Mouse (Mus musculus) kidney, adult 18-20 months (tissue): ENCODE measurements around the gene Fmo5.

ENCODE experiments used
- DNase-seq: peaks from one replicate; pipeline ENCODE4 v3.0.0; 2021

The Fmo5 gene

DNA sequence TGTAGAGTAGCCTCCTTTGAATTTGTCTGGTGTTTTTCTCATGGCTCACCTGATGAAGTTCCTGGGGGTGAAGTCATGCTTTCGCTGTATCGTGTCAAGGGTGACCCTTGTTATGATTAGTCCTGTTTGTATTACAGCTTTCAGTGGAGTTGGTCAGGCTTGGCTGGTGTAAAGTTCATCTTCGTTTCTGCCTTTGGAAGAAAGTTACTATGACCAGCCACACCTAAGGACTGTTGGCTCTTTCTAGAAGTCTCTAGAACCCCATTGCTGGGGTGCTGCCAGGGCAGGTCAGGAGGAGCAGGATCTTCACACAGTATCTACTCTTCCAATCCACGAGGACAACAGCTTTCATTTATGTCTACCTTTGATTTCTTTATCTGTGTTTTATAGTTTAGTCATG is 4.9 kb downstream of the Fmo5 start:
- DNase-seq: no peak

DNA sequence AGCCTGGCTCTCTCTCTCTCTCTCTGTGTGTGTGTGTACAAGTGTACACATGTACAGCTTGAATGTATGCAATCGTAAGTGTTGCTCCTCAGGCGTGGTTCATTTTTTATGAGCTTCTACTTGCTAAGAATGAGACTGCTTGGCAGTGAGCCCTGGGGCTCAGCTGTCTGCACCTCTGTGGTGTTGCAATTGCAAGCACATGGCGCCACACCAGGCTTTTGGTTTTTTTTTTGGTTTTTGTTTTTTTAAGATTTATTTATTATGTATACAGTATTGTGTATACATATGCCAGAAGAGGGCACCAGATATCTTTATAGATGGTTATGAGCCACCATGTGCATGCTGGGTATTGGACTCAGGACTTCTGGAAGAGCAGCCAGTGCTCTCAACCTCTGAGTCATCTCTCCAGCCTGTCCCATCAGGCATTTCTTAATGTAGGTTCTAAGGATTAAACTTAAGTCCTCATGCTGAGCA is 5.7 kb downstream of the Fmo5 start:
- DNase-seq: no peak

DNA sequence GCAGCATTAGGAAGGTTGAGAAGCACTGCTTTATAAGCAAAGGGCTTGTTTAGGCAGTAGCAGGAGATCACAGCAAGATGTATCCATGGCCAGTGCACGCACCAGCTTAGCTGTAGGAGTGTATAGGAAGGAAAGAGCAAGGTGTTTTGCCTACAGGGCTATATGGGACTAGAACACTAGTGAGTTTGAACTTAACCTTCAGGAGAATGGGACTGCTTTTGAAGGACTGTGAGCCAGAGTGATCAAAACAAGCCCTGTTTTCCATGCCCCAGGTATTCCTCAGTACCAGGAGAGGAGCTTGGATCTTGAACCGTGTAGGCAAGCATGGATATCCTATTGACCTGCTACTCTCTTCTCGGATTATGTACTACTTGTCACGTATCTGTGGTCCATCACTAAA is 12.8 kb downstream of the Fmo5 start:
- DNase-seq: no peak

DNA sequence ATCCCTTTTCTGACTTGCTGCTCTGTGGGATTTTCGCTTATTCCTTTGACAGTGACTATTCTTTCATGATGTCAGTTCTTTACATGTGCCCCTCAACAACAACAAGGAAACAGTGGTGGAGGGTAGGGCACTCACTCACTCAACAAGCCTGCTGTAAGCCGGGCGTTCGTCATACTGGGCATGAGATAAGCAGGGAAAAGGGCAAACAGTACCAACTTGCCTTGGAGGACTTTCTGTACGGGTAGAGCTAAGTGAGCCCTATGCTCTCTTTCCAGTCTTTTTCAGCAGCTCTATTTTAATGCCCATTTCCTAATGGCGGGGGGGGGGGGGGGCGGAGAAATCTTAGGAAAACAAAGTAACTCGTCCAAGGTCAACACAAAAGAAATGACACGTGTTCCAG is 13.4 kb downstream of the Fmo5 start:
- no peak for DNase-seq

DNA sequence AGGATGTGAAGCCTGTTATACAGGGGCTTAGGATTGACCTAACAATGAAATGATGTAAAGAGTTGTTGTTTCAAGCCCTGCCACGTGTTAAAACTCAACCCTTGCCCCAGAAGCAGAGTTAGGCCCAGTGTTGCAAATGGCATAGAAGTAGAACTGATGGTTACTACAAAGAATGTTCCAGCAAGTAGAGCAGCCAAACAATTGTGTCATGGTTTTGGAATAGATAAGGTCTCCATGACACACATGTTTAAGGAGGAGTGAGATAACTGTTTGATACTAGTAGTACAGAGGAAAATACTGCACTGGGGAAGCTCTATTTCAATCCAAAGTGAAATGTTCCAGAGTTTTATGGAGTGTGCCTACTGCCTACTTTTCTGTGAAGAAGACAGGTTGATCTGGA is 19.9 kb downstream of the Fmo5 start:
- no peak for DNase-seq

DNA sequence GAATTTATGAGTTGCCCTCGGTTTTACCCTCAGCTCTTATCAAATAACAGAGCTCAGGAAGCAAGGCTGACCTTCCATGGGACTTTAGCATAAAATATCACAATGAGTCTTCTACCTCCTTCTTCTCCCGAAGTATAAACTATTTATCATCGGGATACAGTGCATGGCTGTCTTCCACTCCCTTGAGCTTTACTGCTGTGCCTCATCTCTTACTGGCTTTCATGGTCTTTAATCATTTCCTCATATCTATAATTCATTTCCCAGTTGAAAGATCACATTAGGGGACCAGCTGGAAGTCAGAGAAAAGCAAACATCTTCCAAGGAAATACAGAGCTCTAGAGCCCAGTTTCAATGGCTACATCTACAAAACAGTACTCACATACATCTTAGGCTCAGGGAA is 20.4 kb downstream of the Fmo5 start:
- DNase-seq: no peak

DNA sequence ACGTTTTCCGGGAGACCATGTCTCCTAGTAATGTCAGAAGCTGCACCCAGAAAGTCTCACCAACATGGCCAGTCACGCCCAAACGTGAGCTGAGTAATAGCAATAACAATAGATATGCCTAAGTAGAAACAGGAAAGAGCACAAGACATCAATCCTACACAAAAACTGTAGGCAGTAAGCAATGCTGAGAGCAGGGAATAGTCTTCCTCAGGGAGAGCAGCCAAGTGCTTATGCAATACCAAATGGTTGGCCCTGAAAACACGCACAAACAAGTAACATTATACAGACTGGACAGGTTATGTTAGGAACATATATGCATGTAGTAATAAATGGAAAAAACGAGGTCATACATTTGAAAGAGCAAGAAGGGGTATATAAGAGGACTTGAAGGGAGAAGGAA is 20.9 kb downstream of the Fmo5 start:
- DNase-seq: no peak

DNA sequence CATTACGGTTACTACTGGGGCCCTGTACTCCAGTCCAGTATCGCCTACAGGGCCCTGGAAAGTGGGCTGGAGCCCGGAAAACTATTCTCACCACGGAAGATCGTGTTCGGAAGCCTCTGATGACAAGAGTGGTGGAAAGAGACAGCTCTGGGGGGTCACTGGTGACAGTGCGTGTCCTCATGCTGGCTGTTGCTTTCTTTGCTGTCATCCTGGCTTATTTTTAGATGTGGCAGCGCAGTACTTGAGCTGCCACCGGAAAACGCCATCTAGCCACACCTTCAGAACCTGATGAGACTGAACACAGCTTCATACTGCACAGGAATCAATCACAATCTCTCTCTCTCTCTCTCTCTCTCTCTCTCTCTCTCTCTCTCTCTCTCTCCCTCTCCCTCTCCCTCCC is 23.0 kb downstream of the Fmo5 start:
- DNase-seq: no peak

DNA sequence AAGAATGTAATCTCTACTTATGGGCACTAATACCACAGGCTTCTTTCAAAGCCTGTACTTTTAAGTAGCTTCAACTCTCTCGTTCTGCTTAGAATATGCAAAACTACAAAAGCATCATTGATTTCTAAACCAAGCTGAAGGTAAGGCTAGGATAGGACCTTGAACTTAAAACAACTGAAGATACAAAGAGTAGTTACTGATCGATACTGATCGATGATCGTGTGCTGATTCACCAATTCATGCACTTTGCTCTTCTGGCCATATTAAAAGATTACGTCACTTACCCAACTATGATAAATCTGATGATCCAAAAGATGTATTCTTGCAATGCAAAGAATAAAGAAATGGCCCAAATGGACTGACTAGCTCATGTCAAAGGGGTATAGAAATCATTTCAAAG is 25.2 kb downstream of the Fmo5 start:
- DNase-seq: no peak

DNA sequence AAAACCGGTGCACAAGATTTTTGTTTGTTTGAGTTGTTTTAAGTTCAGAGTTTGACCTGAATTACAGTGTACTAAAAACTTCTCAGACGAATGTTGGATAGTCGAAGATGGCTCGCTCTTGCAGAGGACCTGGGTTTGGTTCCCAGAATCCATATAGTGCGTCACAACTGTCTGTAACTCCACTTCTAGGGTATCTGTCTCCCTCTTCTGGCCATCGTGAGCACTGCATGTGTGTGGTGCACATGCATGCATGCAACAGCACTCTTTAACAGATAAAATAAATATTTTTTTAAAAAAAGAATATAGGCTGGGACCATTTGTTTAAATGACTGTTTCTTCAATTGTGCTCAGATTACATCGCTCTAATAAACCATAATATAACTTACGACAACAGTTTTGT is 26.3 kb downstream of the Fmo5 start:
- DNase-seq: peak; percentile 47

DNA sequence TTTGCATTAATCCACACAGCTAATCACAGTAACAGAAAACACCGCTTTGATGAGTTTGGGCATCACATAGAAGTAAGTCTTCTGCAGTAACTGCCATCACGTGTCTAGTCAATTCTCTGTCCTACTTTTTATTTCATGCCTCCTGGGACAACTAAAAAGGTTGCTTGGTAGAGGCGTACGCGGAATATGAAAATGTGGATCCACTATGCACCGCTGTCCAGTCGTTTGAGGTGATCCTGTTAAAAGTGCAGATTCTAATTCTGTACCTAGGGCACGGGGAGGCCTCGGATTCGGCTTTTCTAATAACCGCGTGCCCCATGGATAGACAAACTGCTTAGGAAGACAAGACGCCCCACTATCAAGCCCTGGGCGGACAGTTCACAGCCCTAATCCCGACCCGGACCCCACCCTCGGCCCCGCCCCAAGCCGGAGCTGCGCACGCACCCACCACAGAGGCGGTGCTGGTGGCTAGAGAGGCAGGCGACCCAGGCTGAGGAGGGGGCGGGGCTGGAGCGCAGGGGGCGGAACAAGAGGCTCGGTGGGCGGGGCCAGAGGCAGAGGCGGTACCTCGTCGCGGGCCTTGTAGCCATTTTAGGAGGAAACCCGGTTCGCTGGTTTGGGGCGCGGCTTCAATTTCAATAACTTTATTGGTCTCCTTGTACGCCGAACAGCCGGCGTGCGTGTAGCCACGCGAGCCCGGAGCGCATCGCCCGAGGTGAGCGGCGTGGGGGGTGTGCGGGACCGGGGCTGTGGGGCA is 29.2 kb downstream of the Fmo5 start, which contains the start of gene Prkab2:
Prkab2 (plus strand) TSS at position 539 of the 757 bp plus-strand sequence.
- DNase-seq: peak; percentile 99

DNA sequence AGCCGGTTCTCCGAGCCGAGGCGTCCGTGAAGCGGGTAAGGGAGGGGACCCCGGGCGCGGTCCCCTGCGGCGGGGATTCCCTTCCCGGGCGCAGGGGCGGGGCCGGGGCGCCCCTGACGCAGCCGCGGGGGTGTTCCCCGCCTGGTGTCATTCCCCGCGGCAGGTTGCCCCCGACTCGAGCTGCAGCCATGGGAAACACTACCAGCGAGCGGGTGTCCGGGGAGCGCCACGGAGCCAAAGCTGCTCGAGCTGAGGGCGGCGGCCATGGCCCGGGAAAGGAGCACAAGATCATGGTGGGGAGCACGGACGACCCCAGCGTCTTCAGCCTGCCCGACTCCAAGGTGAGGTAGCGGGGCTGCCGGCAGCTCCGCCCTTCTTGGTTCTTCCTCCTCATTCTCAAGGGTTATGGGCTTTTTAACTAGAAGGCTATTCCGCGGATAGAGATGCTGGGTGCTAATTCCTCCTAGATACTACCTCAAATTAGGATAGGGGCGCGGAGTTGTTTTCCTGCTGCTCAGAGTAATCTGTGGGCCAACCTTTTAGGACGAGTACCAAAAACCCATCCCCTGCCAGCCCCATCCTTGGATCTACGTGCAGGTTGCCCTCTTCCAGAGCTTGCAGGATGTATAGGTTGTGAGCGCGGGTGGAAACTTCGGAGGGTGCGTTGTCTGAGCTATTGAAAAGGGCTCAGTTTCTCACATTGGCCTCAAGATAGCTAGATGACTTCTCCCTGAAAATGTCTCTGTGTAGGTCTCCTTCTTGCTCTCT is 30.0 kb downstream of the Fmo5 start:
- no peak for DNase-seq

DNA sequence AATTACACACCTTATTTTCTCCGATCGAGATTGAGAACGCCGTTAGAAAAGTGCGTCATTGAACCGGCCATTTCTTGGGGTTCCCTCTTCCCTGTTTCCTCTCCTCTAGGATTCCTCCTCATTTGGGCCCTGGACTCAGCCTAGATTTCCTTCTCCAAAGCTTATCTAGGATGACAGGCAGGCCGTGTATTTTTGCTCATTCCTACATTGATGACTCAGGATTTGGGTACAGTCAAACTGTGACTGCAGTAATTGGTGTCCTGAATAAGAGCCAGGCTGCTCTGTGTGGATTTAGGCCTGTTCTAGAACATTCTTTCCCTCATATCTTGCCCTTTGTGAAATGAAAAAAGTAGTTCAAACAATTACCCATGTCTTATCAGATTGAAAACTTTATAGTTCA is 31.1 kb downstream of the Fmo5 start:
- DNase-seq: no peak

DNA sequence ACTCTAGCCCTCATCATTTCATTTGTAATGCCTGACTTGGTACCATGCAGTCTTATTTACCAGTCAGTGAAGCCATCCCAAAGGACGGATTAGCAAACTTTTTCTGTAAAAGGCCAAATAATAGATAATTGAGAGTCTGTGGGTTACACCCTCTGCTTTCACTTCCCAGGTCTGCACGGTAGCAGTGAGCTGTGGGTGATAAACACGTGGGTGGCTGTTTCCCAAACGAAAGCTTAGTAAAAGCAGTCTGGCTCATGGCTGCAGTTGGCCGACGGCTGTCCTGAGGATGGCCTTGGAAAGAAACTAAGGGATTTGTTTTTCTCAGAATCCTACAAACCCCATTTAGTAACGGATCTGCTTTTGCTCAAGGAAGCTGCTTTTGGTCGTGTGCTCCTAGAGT is 32.6 kb downstream of the Fmo5 start:
- no peak for DNase-seq

DNA sequence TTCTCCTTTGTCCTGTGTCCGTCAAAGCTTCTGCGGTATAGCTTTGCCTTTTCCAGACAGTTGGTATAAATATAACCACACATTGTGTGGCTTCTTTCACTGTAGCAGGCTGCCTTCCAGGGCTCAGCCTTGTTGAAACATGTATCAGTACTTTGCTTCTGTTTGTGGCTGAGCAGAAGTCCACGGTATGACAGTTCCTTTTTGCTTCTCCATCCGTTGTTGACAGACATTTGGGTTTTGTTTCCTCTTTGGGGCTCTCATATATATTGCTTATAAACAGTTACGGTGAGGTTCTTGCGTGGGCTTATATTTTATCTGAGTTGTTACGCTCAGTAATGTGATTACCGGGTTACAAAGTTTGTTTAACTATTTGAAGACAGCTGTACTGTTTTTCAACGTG is 36.9 kb downstream of the Fmo5 start:
- no peak for DNase-seq

DNA sequence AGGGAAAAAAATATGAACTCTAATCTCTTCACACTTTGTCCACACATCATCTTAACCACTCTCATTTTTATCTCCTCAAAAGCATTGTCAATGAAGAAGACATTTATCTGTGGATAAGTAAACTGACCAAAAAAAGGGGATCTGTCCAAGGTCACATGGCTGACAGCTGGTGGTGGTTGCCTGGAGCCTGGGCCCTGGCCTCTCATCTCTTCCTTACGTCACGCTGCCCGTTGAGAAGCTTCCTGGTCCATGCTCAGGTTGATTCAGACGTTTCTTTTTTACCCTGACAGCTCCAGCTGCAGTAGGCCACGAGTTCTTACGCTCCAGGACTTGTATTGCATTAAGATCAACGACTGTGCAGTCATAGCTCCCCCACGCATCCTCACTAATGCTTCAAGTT is 37.5 kb downstream of the Fmo5 start:
- no peak for DNase-seq

DNA sequence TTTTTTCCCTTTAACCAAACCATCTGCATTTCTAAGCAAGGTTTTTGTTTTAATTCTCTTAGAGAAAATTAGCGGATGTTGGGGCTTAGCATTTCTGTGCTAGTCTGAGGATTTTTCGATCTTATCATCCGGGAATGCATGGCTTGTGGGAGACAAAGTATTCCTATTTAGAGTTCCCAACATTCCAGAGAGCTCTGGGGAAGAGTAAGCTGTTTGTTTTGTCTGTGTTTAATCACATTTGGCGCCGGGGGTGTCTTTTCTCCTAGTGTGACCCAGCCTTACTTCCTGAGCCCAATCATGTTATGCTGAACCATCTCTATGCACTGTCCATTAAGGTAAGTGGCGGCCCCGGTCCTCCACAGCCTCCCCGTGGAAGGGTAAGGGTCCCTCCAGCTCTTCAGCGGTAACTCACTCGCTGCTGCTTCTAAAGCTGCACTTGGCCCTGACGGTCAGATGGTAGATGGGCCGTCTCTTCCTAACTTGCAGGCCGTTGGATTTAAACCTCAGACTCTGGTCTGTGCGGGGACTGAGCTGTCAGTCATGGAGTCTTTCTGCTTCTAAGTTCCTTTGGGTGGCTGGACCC is 38.6 kb downstream of the Fmo5 start:
- DNase-seq: no peak

DNA sequence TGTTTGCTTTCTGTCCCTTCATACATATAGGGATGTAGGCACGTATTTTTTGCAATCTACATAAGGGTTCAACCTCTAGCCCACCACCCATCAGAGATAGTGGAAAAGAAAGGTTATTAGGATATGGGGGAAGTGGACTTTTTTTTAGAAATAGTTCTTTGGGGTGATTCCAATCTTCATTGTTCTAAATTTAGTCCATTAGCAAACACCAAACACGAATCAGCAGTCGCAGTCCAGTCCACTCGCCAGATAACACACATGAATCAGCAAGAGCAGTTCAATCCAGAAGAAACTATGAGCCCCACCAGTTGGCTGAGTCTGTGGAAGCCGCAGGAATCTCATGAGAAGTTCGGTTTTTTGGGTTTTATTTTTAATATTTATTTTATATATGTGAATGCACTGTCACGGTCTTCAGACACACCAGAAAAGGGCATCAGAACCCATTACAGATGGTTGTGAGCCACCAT is 46.1 kb downstream of the Fmo5 start, which contains the start of gene Gm17651:
Gm17651 (minus strand) TSS at position 51 of the 467 bp plus-strand sequence.
- DNase-seq: no peak

DNA sequence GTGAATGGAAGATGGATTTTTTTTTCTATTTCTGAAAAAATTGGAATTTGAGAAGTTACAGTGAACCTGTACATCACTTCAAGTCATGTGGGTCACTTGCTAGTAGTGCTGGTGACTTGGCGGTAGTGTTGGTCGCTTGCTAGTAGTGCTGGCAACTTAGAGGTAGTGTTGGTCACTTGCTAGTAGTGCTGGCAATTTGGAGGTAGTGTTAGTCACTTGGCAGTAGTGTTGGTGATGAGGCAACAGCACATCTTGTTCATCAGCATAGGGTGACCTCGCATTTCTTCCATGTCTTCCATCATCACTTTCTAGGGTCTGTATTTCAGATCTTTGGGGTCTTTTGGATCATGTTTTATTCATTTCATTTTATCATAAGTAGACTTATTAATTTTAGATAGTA is 47.5 kb downstream of the Fmo5 start:
- no peak for DNase-seq

DNA sequence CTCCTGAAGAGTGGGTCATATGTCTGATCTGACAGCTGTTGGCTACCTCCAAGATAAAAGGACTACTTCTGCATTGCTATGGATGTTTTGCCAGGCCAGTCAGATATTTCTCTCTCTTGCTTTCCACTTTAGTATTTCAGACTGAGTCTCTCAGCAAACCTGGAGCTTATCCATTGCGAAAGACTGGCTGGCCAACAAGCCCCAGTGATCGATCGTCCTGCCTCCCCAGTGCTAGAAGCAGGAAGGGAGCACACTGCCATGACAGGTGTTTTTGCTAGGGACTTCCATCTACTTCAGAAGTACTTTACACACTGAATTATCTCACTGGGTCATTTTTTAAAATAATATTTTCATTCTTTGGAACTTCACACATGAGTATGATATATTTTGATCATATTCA is 49.8 kb downstream of the Fmo5 start:
- no peak for DNase-seq

DNA sequence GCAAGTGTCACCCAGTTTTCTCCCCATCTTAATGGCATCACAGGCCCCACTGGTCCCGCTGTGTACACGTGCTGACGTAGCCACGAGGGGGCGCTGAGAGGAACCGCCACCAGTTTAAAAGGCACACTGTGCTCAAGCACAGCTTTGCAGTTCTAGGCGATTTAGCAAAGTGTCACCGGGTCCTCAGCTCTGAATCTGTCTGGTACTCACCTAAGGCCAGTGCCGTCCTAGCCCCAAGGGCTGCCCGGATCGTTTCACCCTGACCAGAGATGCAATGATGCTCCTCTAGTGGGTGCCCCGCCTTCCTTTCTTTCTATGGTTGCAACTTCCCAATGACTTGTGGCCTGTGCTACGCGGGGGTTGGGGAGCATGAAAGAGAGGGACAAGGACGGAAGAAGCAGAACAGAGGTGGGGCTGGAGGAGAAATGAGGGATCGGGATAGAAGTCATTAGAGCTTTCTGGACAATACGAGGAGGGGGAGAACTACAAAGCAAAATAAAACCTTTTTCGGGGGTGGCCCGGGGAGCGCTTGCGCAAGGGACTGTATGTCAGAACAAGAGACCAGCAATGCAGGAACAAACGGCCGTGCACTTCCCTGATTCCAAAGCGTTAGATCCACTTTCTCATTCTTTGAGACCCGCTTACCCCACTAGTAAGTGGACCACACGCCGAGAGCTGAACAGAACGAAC is 52.2 kb downstream of the Fmo5 start:
- peak; percentile 86 for DNase-seq

DNA sequence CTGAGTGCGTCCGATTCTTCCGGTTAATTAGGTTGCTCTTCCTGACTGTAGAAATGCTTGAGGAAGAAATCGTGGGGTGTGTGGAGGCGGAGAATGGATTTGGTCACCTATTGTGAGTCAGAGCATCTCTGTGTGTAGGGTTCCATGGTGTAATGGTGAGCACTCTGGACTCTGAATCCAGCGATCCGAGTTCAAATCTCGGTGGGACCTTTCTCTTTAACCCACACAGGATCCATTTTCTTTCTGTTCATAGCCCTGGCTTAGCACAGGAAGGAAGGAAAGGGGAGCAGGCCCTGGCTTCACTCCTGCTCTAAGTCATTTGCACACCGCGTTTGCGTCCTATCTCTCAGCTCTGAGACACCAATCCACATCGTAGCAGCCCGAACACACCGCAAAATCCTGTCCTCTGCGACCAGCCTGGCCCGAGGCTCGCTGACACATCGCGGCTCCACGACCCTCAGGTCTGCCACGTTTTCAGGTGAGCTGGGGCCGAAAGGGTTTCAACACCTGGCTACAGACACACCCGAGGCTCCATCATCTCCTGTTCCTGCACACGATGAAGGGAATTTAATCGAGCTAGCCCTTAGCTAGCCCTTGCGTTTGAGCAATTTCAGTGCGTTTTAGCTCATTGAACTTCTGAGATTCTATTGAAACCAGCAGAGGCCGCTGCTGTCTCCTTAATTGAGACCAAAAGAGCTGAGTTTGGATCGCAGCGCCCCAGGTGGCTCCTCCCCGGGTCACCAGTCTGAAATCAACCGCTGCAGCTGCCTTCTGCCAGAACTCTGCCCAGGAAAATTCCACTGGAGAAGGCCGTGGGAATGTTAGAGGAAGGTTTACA is 52.9 kb downstream of the Fmo5 start:
- DNase-seq: peak; percentile 82
